Mouse (Mus musculus) lung, embryonic 14.5 days (tissue): ENCODE results near the gene Tesk1. TPM values are rescaled to one million over a fixed set of nuclear protein-coding genes. Genes with fewer than 3 reads are reported as not detected.

Experiments used
- ATAC-seq: fragments of 200-750 bp; cut with Nextera tagmentation; 2 replicates; pipeline ENCODE4 v1.8.0; 2017; ENCODE audit warnings: mild to moderate bottlenecking, moderate TSS enrichment, moderate library complexity; ENCODE audit not compliant: insufficient read depth
- DNase-seq: peaks from one replicate; pipeline ENCODE4 v3.0.0-alpha.2; 2015
- H3K27ac ChIP-seq: fragments of 300-500 bp; sonication (generic); 2 replicates; pipeline ENCODE4 v1.5.1; 2014; ENCODE audit warnings: low read depth, mild to moderate bottlenecking, moderate library complexity
- H3K27me3 ChIP-seq: fragments of 300-500 bp; sonication (generic); 2 replicates; pipeline ENCODE4 v1.6.1; 2014; ENCODE audit warnings: low read length, control low read depth; ENCODE audit not compliant: insufficient read depth
- H3K36me3 ChIP-seq: fragments of 300-500 bp; sonication (generic); 2 replicates; pipeline ENCODE4 v1.6.1; 2014; ENCODE audit warnings: control low read depth; ENCODE audit not compliant: insufficient read depth
- H3K4me1 ChIP-seq: fragments of 300-500 bp; sonication (generic); 2 replicates; pipeline ENCODE4 v1.6.1; 2014; ENCODE audit warnings: antibody characterized with exemption, control low read depth; ENCODE audit not compliant: insufficient read depth
- H3K4me2 ChIP-seq: fragments of 300-500 bp; sonication (generic); 2 replicates; pipeline ENCODE4 v1.6.1; 2014; ENCODE audit warnings: mild to moderate bottlenecking
- H3K4me3 ChIP-seq: fragments of 300-500 bp; sonication (generic); 2 replicates; pipeline ENCODE4 v1.5.1; 2014; ENCODE audit warnings: low read depth, low read length
- H3K9ac ChIP-seq: fragments of 300-500 bp; sonication (generic); 2 replicates; pipeline ENCODE4 v1.6.1; 2014
- H3K9me3 ChIP-seq: fragments of 300-500 bp; sonication (generic); 2 replicates; pipeline ENCODE4 v1.6.1; 2016; ENCODE audit warnings: low read depth, low read length, control low read depth
- CTCF ChIP-seq: IDR thresholded peaks from 2 replicates; pipeline ENCODE4 v1.5.1; 2016; ENCODE audit warnings: antibody characterized with exemption, low read depth
- WGBS: fragments of 180-500 bp; shearing (Covaris S2); extraction: QIAGEN DNeasy Blood & Tissue Kit; methylation state at CpG from one replicate; pipeline ENCODE4 v1.1.7; 2014; 5-methylcytosine and 5-hydroxymethylcytosine counted together
- polyA plus RNA-seq: library from polyadenylated mRNA; unstranded; fragments of >200 nt; fragmentation: Nextera tagmentation; extraction: Ambion mirVana; gene quantifications from 2 replicates; pipeline ENCODE4 v1.2.1, GENCODE M21; 2014

Tesk1 gene
- polyA plus RNA-seq, 1 experiment from 2014 or later = 15.9 TPM

GRCm38 (mm10) chr4:43418973-43419656, 22.6 kb upstream of the Tesk1 start:
- no peak for ATAC-seq
- no peaks in the 10 kb centered on the region for H3K27me3 ChIP-seq
- peaks cover 60% of the 10 kb centered on the region for H3K36me3 ChIP-seq
- no peak for TF ChIP-seq CTCF
- no peak overlapping the region for H3K4me3 ChIP-seq
- H3K4me2 ChIP-seq = no peak overlapping the region
- no peak for DNase-seq
- no peak overlapping the region for H3K27ac ChIP-seq
- 62% methylated on average over 15 of the region's 15 CpGs for WGBS
- H3K9me3 ChIP-seq = no peaks in the 10 kb centered on the region
- no peak overlapping the region; the same call in 1 of the 2 replicates for H3K9ac ChIP-seq
- H3K4me1 ChIP-seq = peaks cover 3% of the 10 kb centered on the region; the same call in 1 of the 2 replicates

GRCm38 (mm10) chr4:43419801-43420281, 21.9 kb upstream of the Tesk1 start:
- Histone ChIP-seq H3K9ac (no peak overlapping the region), H3K4me3 (no peak overlapping the region), H3K27me3 (0 out of 2 replicates have a peak, but pooled peaks cover 1% of the 10 kb centered on the region), H3K36me3 (peaks cover 64% of the 10 kb centered on the region), H3K9me3 (no peaks in the 10 kb centered on the region), H3K4me2 (no peak overlapping the region), H3K27ac (no peak overlapping the region), H3K4me1 (peaks cover 3% of the 10 kb centered on the region; the same call in 1 of the 2 replicates)
- ATAC-seq = 0 out of 2 replicates have a peak, but pooled peaks have one; percentile 12
- 54% methylated on average over 9 of the region's 9 CpGs for WGBS
- DNase-seq = no peak
- TF ChIP-seq CTCF = no peak

GRCm38 (mm10) chr4:43420305-43420704, 21.4 kb upstream of the Tesk1 start:
- H3K27me3 ChIP-seq = 0 out of 2 replicates have a peak, but pooled peaks cover 6% of the 10 kb centered on the region
- no peak overlapping the region for H3K4me3 ChIP-seq
- H3K9ac ChIP-seq = no peak overlapping the region
- H3K9me3 ChIP-seq = no peaks in the 10 kb centered on the region
- peak; percentile 96 for DNase-seq
- TF ChIP-seq CTCF = peak; percentile 96
- peak; percentile 28; the same call in 1 of the 2 replicates for ATAC-seq
- WGBS = 2% methylated on average over 6 of the region's 6 CpGs
- H3K4me1 ChIP-seq = peaks cover 3% of the 10 kb centered on the region; the same call in 1 of the 2 replicates
- no peak overlapping the region for H3K27ac ChIP-seq
- no peak overlapping the region for H3K4me2 ChIP-seq
- peaks cover 64% of the 10 kb centered on the region for H3K36me3 ChIP-seq

GRCm38 (mm10) chr4:43421632-43422240, 20.0 kb upstream of the Tesk1 start:
- no peak overlapping the region for H3K27ac ChIP-seq
- no peak overlapping the region for H3K4me3 ChIP-seq
- DNase-seq (no peak), ATAC-seq (no peak)
- no peaks in the 10 kb centered on the region for H3K9me3 ChIP-seq
- WGBS = 77% methylated on average over 28 of the region's 28 CpGs
- H3K9ac ChIP-seq = no peak overlapping the region
- peaks cover 15% of the 10 kb centered on the region for H3K27me3 ChIP-seq
- no peak overlapping the region for H3K4me2 ChIP-seq
- peaks cover 63% of the 10 kb centered on the region for H3K36me3 ChIP-seq
- TF ChIP-seq CTCF = no peak
- H3K4me1 ChIP-seq = peaks cover 3% of the 10 kb centered on the region; the same call in 1 of the 2 replicates

GRCm38 (mm10) chr4:43423267-43423934, 18.3 kb upstream of the Tesk1 start:
- peaks cover 56% of the 10 kb centered on the region for H3K36me3 ChIP-seq
- no peak overlapping the region for H3K9ac ChIP-seq
- no peak overlapping the region for H3K4me3 ChIP-seq
- DNase-seq = no peak
- no peak overlapping the region for H3K4me2 ChIP-seq
- WGBS = 83% methylated on average over 20 of the region's 20 CpGs
- no peak for TF ChIP-seq CTCF
- no peaks in the 10 kb centered on the region for H3K9me3 ChIP-seq
- peaks cover 3% of the 10 kb centered on the region; the same call in 1 of the 2 replicates for H3K4me1 ChIP-seq
- peaks cover 31% of the 10 kb centered on the region for H3K27me3 ChIP-seq
- H3K27ac ChIP-seq = no peak overlapping the region
- no peak for ATAC-seq

- H3K4me1 ChIP-seq = peaks cover 3% of the 10 kb centered on the region; the same call in 1 of the 2 replicates
- H3K4me3 ChIP-seq = no peak overlapping the region
- H3K36me3 ChIP-seq = peaks cover 53% of the 10 kb centered on the region
- H3K9ac ChIP-seq = no peak overlapping the region
- no peak overlapping the region for H3K4me2 ChIP-seq
- WGBS = 72% methylated on average over 9 of the region's 9 CpGs
- H3K27me3 ChIP-seq = peaks cover 37% of the 10 kb centered on the region
- TF ChIP-seq CTCF = no peak
- DNase-seq (no peak), ATAC-seq (no peak)
- H3K27ac ChIP-seq = no peak overlapping the region
- no peaks in the 10 kb centered on the region for H3K9me3 ChIP-seq
These were observed 17.7 kb upstream of the Tesk1 start for GRCm38 (mm10) chr4:43424072-43424471.

GRCm38 (mm10) chr4:43425197-43425596, 16.5 kb upstream of the Tesk1 start:
- WGBS = 35% methylated on average over 14 of the region's 14 CpGs
- Histone ChIP-seq H3K4me3 (no peak overlapping the region), H3K4me1 (0 out of 2 replicates have a peak, but pooled peaks cover under 1% of the 10 kb centered on the region), H3K9ac (no peak overlapping the region), H3K9me3 (no peaks in the 10 kb centered on the region), H3K27me3 (peaks cover 37% of the 10 kb centered on the region), H3K36me3 (peaks cover 50% of the 10 kb centered on the region), H3K27ac (no peak overlapping the region), H3K4me2 (peak overlapping the region; percentile 36)
- no peak for ATAC-seq
- no peak for TF ChIP-seq CTCF
- no peak for DNase-seq
